Mouse (Mus musculus) MEL (cell line): ENCODE data around the gene A330070K13Rik. TPM values are rescaled to one million over a fixed set of nuclear protein-coding genes. Genes with fewer than 3 reads are reported as not detected.

Experiments
- DNase-seq: peaks from one replicate; pipeline ENCODE4 v3.0.0; 2011; ENCODE audit warnings: low read depth, low spot score
- H3K27ac ChIP-seq: 2 replicates; pipeline ENCODE4 v1.5.1; 2012; ENCODE audit warnings: low read depth, mild to moderate bottlenecking, control low read depth, low read length, moderate library complexity; ENCODE audit not compliant: control insufficient read depth
- H3K27me3 ChIP-seq, 2 experiments: fragments of 150-350 bp in 1 of 2; sonication (generic) in 1 of 2; 2 replicates each; pipeline ENCODE4 v1.6.1; 2012; ENCODE audit warnings: low read length in 2 of 2, mild to moderate bottlenecking in 2 of 2, improper control_type of control experiment in 1 of 2, moderate library complexity in 1 of 2; ENCODE audit not compliant: insufficient read depth in 2 of 2, control insufficient read depth in 1 of 2
- H3K36me3 ChIP-seq, 2 experiments: 2 replicates each; pipeline ENCODE4 v1.6.1; 2012 to 2014; ENCODE audit warnings: low read length in 2 of 2, improper control_type of control experiment in 1 of 2, inconsistent platforms in 1 of 2, mild to moderate bottlenecking in 1 of 2; ENCODE audit not compliant: insufficient read depth in 2 of 2, control insufficient read depth in 1 of 2
- H3K4me1 ChIP-seq, 2 experiments: fragments of 150-350 bp in 1 of 2; sonication (generic) in 1 of 2; 2 replicates each; pipeline ENCODE4 v1.6.1; 2012; ENCODE audit warnings: low read length in 2 of 2, improper control_type of control experiment in 1 of 2, mild to moderate bottlenecking in 1 of 2; ENCODE audit not compliant: insufficient read depth in 2 of 2, control insufficient read depth in 1 of 2
- H3K4me3 ChIP-seq, 2 experiments: fragments of 150-350 bp in 1 of 2; sonication (generic) in 1 of 2; 2 replicates each; pipeline ENCODE4 v1.5.1; 2012; ENCODE audit warnings: low read depth in 2 of 2, low read length in 2 of 2, mild to moderate bottlenecking in 2 of 2, moderate library complexity in 2 of 2, control low read depth in 1 of 2, improper control_type of control experiment in 1 of 2; ENCODE audit not compliant: control insufficient read depth in 1 of 2, insufficient read depth in 1 of 2
- H3K79me2 ChIP-seq: 2 replicates; pipeline ENCODE4 v1.6.1; 2012; ENCODE audit warnings: mild to moderate bottlenecking, low read length, moderate library complexity; ENCODE audit not compliant: control insufficient read depth, poor library complexity, insufficient read depth
- H3K9ac ChIP-seq: 2 replicates; pipeline ENCODE4 v1.6.1; 2012; ENCODE audit warnings: low read depth, mild to moderate bottlenecking, control low read depth, low read length, moderate library complexity; ENCODE audit not compliant: control insufficient read depth, poor library complexity, severe bottlenecking
- H3K9me3 ChIP-seq: fragments of 150-350 bp; sonication (generic); replicated peaks from 2 replicates; pipeline ENCODE4 v1.6.1; 2012; ENCODE audit warnings: mild to moderate bottlenecking, low read length, improper control_type of control experiment, moderate library complexity; ENCODE audit not compliant: insufficient read depth
- BHLHE40 ChIP-seq: IDR thresholded peaks from 2 replicates; pipeline ENCODE4 v1.6.1; 2012; ENCODE audit warnings: low read depth, mild to moderate bottlenecking, inconsistent platforms, low read length, improper control_type of control experiment, borderline replicate concordance
- CHD1 ChIP-seq: IDR thresholded peaks from 2 replicates; pipeline ENCODE4 v1.6.1; 2012; ENCODE audit warnings: low read depth, mild to moderate bottlenecking, inconsistent platforms, low read length, improper control_type of control experiment
- CHD2 ChIP-seq: IDR thresholded peaks from 2 replicates; pipeline ENCODE4 v1.6.1; 2011; ENCODE audit warnings: low read length, improper control_type of control experiment
- CTCF ChIP-seq, 3 experiments: IDR thresholded peaks in 2 of 3; conservative IDR thresholded peaks in 1 of 3; 2 replicates each; pipeline ENCODE4 v1.5.1; 2011 to 2012; ENCODE audit warnings: low read length in 3 of 3, low read depth in 2 of 3, mild to moderate bottlenecking in 2 of 3, improper control_type of control experiment in 1 of 3, inconsistent platforms in 1 of 3, mixed read lengths in 1 of 3, moderate library complexity in 1 of 3; ENCODE audit not compliant: control insufficient read depth in 1 of 3, insufficient read depth in 1 of 3, poor library complexity in 1 of 3, severe bottlenecking in 1 of 3
- GABPA ChIP-seq: IDR thresholded peaks from 2 replicates; pipeline ENCODE4 v1.6.1; 2012; ENCODE audit warnings: low read depth, mild to moderate bottlenecking, inconsistent platforms, low read length, improper control_type of control experiment, moderate library complexity
- GATA1 ChIP-seq: IDR thresholded peaks from 2 replicates; pipeline ENCODE4 v1.6.1; 2011; ENCODE audit warnings: low read depth, low read length, improper control_type of control experiment
- HCFC1 ChIP-seq: IDR thresholded peaks from 2 replicates; pipeline ENCODE4 v1.6.1; 2012; ENCODE audit warnings: low read depth, mild to moderate bottlenecking, inconsistent platforms, low read length, improper control_type of control experiment, moderate library complexity
- JUND ChIP-seq: IDR thresholded peaks from 2 replicates; pipeline ENCODE4 v1.6.1; 2011; ENCODE audit warnings: low read depth, mild to moderate bottlenecking, improper control_type of control experiment, low read length
- KAT2A ChIP-seq: conservative IDR thresholded peaks from 2 replicates; pipeline ENCODE4 v1.6.1; 2012; ENCODE audit warnings: low read depth, low read length, improper control_type of control experiment, inconsistent platforms
- MAZ ChIP-seq: IDR thresholded peaks from 2 replicates; pipeline ENCODE4 v1.6.1; 2012; ENCODE audit warnings: low read depth, mild to moderate bottlenecking, inconsistent platforms, low read length, improper control_type of control experiment
- MEF2A ChIP-seq: IDR thresholded peaks from 2 replicates; pipeline ENCODE4 v1.6.1; 2014; ENCODE audit warnings: low read depth, mild to moderate bottlenecking, inconsistent platforms, low read length, improper control_type of control experiment; ENCODE audit not compliant: poor library complexity, insufficient replicate concordance, severe bottlenecking; ENCODE audit errors: extremely low read depth
- NELFE ChIP-seq: IDR thresholded peaks from 2 replicates; pipeline ENCODE4 v1.6.1; 2011; ENCODE audit warnings: low read depth, low read length, improper control_type of control experiment
- POLR2A ChIP-seq, 2 experiments: IDR thresholded peaks; 2 replicates each; pipeline ENCODE4 v1.6.1; 2011 to 2012; ENCODE audit warnings: low read length in 2 of 2, mild to moderate bottlenecking in 2 of 2, control low read depth in 1 of 2, improper control_type of control experiment in 1 of 2, low read depth in 1 of 2, moderate library complexity in 1 of 2; ENCODE audit not compliant: control insufficient read depth in 1 of 2, insufficient read depth in 1 of 2, poor library complexity in 1 of 2
- RAD21 ChIP-seq: IDR thresholded peaks from 2 replicates; pipeline ENCODE4 v1.6.1; 2011; ENCODE audit warnings: mild to moderate bottlenecking, low read depth, low read length, improper control_type of control experiment
- RCOR1 ChIP-seq: IDR thresholded peaks from 2 replicates; pipeline ENCODE4 v1.6.1; 2012; ENCODE audit warnings: low read depth, mild to moderate bottlenecking, inconsistent platforms, low read length, improper control_type of control experiment
- SMC3 ChIP-seq: IDR thresholded peaks from 2 replicates; pipeline ENCODE4 v1.6.1; 2011; ENCODE audit warnings: low read depth, low read length, improper control_type of control experiment
- TBP ChIP-seq: IDR thresholded peaks from 2 replicates; pipeline ENCODE4 v1.8.0; 2011; ENCODE audit warnings: low read depth, low read length, improper control_type of control experiment
- UBTF ChIP-seq: IDR thresholded peaks from 2 replicates; pipeline ENCODE4 v1.6.1; 2012; ENCODE audit warnings: low read depth, mild to moderate bottlenecking, inconsistent platforms, low read length, improper control_type of control experiment, moderate library complexity, borderline replicate concordance; ENCODE audit not compliant: insufficient read depth
- ZNF384 ChIP-seq: IDR thresholded peaks from 2 replicates; pipeline ENCODE4 v1.6.1; 2012; ENCODE audit warnings: low read depth, mild to moderate bottlenecking, inconsistent platforms, low read length, improper control_type of control experiment
- polyA plus RNA-seq, 2 experiments: library from polyadenylated mRNA; stranded (reverse) in 1 of 2; unstranded in 1 of 2; fragments of >175 nt in 1 of 2; fragments of >200 nt in 1 of 2; gene quantifications; 2 replicates each; pipeline versions ENCODE4 v1.2.1 to v1.2.4; 2012; ENCODE audit warnings: low replicate concordance in 2 of 2, low read depth in 1 of 2; ENCODE audit not compliant: insufficient read length in 2 of 2, insufficient read depth in 1 of 2, missing spikeins in 1 of 2
- total RNA-seq: library from RNA; depleted of rRNA; stranded (reverse); fragments of 300-350 nt; gene quantifications from 2 replicates; pipeline ENCODE4 v1.2.3, GENCODE M21; 2012

The A330070K13Rik gene
- total and polyA plus RNA-seq, 3 experiments: not detected

DNA sequence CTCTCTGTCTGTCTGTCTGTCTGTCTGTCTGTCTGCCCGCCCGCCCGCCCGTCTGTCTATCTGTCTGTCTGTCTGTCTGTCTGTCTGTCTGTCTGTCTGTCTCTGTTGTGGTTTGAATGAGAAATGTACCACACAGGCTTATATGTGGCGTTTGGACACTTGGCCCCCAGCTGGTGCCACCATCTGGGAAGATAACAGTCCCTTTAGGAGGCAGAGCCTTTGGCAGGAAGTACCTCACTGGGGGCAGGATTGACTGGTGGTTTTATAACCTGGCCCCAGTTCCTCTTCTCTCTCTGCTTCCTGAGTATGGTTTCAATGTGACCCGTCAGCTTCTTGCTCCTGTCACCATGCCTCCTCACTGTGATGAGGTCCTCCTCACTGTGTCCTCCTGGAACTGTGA is 25.3 kb upstream of the A330070K13Rik start:
- TF ChIP-seq HCFC1 (no peak), TBP (no peak), GABPA (no peak), CHD2 (no peak), ZNF384 (no peak), BHLHE40 (no peak), JUND (no peak), CHD1 (no peak), GATA1 (no peak), MEF2A (no peak), KAT2A (no peak), POLR2A (IDR thresholded peaks at IDR 0.05; ENCODE audit: control insufficient read depth in 1 of 2, insufficient read depth in 1 of 2, low read depth in 1 of 2, low read length in 2 of 2, poor library complexity in 1 of 2) (no peak), NELFE (no peak), SMC3 (no peak)
- H3K36me3 ChIP-seq: no peaks in the 10 kb centered on the region

GRCm38 (mm10) chr5:130405201-130405600 is 20.8 kb upstream of the A330070K13Rik start:
- H3K9me3 ChIP-seq: no peaks in the 10 kb centered on the region
- TF ChIP-seq SMC3 (peak; percentile 55), UBTF (no peak), RAD21 (peak; percentile 25), MAZ (no peak), RCOR1 (no peak), CTCF (IDR thresholded peaks at IDR 0.05 in 2 of 3, conservative IDR thresholded peaks at IDR 0.05 in 1 of 3; ENCODE audit: control insufficient read depth in 1 of 3, insufficient read depth in 1 of 3, low read depth in 2 of 3, low read length in 3 of 3, poor library complexity in 1 of 3, severe bottlenecking in 1 of 3) (peak; percentile 62 to 79 (median 78))
- DNase-seq: peak; percentile 30

More for the DNA sequence above, 25.3 kb upstream of the A330070K13Rik start:
- Histone ChIP-seq H3K79me2 (no peaks in the 10 kb centered on the region), H3K27me3 (no peaks in the 10 kb centered on the region), H3K9ac (no peak overlapping the region), H3K4me1 (no peaks in the 10 kb centered on the region), H3K4me3 (no peak overlapping the region), H3K9me3 (no peaks in the 10 kb centered on the region), H3K27ac (no peak overlapping the region)
- DNase-seq: no peak

More at GRCm38 (mm10) chr5:130405201-130405600, 20.8 kb upstream of the A330070K13Rik start:
- Histone ChIP-seq H3K9ac (no peak overlapping the region), H3K36me3 (no peaks in the 10 kb centered on the region), H3K27ac (no peak overlapping the region), H3K4me1 (no peaks in the 10 kb centered on the region), H3K27me3 (no peaks in the 10 kb centered on the region), H3K79me2 (no peaks in the 10 kb centered on the region), H3K4me3 (no peak overlapping the region)
